Mouse (Mus musculus): ENCODE data around the gene Fbxo21.

Fbxo21 gene

DNA sequence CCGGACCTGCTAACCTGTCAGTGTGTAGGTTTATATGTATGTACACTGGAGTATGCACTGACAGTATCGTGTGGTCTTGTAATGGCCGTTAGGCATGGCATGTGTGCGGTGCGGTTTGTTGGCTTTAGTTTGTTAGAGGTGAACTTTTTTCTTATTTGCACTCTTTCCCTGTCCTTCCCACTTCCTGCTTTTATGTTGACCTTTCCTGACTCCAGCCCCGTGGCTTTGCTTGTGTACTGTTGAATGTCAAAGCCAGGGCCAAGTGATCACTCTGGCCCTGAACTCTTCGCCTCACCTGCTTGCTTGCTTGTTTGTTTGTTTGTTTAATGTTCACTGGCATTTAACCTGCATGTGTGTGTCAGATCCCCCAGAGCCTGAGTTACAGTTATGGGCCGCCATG, 4.4 kb downstream of the Fbxo21 start:
- no peak for DNase-seq (ENCODE audit: low spot score)

DNA sequence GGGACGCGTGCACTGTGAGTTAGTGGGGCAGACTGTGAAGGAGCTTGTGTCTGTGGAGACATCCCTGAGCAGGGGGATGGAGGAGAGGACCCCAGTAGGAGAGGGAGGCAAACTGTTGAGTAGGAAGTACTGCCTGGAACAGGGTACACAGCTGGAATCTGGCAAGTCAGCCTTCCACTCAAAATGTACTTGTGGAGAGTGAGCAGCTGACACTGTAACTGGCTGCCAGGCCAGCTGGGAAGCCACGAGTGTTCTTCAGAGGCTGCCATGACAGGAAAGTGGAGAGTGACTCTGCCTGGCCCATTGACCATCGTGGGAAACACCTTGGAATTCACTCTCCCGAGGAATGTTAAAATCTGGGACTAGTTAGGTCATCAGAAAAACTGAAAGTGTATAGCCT, 5.4 kb downstream of the Fbxo21 start:
- DNase-seq (ENCODE audit: low spot score) = no peak

DNA sequence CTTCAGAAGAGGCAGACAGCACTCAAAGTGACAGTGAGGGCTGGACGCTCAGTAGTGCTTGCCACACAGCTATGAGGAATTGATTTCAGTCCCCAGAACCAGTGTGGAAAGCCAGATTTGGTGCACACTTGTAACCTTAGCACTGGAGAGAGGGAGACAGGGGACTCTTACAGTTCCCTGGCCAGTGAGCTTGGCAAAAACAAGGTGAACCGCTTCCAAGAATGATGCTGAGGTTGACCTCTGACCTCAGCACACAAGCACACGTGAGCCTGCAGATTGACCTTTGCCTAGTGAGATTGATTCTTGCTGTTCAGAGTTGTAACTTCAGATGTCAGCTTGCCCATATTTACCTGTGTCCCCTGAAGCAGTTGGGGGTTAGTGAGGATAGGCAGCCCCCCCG, 9.8 kb downstream of the Fbxo21 start:
- DNase-seq (ENCODE audit: low spot score) = no peak

DNA sequence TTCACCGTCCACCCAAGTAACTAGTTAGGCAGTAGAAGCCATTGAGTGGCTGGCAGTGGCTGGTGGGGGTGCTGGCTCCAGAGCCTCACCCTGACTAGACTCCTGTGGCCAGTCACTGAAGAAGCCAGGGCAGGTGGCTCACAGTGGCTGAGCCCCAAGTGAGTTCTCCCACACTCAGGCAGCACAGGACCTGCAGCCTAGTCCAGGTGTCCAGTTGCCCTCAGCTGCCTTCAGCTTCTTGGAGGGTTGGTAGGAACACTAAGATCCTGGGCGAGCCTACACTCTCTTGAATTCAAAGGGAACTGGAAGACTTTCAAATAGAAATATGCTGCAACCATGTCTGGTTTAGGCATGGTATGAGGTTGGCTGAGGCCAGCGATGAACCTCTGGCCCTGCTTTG, 11.4 kb downstream of the Fbxo21 start:
- DNase-seq (ENCODE audit: low spot score) = no peak

DNA sequence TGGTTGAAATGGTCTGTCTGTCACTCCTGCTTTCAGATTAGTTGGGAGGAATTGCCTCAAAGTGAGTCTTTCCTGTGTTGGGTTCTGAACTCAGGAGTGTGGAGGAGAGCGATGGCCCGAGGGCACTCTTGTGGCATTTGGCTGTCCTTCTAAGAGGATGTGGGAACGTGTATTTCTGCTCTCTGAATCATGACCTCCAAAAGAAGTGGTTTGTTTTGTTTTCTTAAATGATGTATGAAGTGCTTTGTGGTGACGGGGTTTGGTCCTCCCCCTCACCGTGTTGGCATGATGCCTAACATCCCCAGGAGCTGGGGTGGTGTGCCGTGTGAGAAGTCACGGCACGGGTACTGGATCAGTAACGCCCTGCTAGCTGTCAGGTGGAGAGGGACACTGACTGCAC, 11.8 kb downstream of the Fbxo21 start:
- DNase-seq (ENCODE audit: low spot score) = no peak

DNA sequence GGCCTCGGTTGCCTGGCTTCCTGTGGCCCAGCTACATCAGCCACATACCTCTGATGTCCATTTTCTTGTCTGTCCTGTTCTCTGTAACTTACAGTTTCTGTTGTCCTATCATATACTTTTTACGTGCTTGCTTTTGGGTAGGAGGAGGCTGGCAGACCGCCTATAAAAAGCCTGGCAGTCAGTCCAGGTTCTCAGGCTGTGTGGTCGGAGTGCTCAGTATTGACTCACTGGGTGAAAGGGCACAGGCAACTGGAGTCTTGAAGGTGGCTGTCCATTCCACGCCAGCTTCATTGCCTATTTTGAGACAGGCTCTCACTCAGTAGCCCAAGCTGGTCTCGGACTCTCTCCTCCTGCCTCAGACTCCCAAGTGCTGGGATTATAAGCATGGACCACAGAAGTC, 13.2 kb downstream of the Fbxo21 start:
- DNase-seq (ENCODE audit: low spot score) = no peak

DNA sequence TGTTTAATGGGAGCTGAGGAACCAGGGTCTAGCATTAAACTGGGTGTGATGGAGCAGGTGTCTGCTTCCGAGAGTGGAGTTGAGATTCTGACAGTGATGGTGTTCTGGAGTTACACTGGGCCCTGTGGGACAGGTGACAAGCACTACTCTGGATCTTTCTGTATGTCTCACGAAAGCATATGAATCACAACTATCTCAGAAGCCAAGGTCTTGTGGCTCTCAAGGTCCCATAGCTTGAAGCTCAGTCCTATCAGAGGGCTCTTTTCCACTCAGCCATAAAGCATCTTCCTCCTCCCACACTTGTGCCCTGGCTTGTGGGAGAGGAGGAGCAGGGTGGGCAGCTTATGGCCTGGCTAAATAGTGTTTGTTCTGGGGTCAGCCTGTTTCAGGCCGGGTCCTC, 14.4 kb downstream of the Fbxo21 start:
- no peak for DNase-seq (ENCODE audit: low spot score)

DNA sequence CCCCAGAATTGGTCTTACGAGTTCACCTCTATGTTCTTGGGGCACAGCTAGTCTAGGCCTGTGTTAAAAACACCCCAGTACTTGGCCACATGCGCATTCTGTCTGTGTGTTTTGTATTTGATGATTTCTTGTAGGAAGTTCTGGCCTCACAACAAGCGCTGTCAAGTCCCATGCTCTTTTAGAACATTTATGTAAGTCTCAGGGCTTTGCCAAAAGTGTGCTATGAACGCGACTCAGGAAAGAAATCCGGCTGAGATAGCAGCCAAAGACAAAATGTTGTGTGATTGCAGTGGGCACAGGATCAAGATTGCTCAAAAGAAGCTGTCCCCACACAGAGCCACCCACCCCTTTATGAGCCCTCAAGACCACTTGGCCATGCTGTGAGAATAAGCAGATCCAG, 17.0 kb downstream of the Fbxo21 start:
- DNase-seq (ENCODE audit: low spot score) = no peak

DNA sequence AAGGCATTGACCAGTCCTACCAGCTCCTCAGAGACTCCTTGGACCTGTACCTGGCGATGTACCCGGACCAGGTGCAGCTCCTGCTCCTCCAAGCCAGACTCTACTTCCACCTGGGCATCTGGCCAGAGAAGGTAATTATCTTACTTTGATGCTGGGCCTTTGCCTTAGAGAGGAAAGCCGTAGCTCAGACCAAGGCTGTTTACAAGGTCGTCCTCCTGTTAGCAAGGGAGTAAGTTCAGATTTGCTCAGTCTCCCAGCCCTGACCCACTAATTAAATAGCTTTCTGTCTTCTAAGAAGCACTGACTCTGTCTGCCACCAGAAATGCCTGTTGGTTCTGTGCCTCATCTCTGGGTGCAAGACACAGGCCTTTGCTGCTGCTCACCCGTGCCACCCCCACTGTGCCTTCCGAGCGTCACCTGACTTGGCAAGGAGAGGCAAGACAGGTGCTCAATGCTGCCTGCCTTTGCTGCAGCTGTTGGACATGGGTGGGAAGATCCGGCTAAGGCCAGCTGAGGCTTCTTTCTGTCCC, 18.9 kb downstream of the Fbxo21 start:
- no peak for DNase-seq (ENCODE audit: low spot score)

DNA sequence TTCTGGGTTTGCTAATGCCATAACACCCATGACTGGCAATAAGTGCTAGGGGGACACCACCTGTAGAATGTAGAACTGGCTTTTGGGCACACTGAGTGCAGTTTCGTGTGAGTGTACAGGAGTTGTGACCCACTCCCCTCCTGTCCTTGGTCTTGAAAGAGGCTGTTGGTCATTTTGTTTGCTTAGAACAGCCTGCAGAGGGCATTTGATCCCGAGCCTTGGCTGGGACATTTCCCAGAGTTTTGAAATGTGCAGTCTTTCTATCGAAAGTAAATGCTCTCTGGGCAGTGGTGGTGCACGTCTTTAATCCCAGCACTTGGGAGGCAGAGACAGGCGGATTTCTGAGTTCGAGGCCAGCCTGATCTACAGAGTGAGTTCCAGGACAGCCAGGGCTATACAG, 19.4 kb downstream of the Fbxo21 start:
- no peak for DNase-seq (ENCODE audit: low spot score)

DNA sequence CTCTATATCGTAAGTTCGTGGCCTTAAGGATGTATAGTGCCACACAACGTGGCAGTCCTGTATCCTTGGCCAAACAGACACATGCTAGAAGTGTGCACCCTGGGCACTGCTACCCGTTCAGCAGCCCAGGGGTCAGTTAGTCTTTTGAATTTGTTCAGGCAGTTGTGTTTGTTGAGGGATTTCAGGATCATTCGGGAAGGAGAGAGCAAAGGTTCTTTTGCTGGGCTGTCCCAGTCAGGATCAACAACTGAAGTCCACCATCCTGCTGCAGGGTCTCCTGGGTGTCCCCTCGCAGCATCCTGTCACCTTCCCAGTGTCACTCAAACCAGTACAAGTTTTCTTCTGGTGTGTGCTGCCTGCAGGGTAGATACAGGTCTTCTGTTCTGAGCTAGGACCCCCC, 20.1 kb downstream of the Fbxo21 start:
- DNase-seq (ENCODE audit: low spot score) = no peak

DNA sequence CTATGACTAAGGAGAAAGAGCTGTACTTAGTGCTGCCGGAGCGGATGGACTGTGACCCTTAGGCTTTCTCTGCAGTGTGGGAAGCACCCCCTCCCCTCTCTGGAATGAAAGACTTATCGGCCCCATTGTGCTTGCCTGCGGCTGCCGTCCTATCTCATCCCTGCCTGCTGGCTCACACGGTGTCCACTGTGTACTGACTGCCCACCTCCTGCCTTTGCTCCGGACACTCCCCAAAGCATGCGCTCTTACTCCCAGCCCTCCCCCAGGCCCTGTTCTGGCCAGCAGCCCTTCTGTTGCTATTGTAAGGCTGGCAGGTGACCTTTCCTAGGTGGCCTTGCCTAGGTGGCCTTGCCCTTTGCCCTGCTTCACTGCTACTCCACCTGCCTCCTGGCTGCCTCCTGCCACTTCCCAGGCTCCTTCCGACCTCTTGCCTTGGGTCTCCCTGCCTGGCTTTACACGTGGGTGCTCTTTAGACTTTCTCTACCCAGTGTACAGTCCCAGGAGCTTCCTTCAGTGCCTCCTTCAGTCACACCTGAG, 21.0 kb downstream of the Fbxo21 start:
- DNase-seq (ENCODE audit: low spot score) = no peak

DNA sequence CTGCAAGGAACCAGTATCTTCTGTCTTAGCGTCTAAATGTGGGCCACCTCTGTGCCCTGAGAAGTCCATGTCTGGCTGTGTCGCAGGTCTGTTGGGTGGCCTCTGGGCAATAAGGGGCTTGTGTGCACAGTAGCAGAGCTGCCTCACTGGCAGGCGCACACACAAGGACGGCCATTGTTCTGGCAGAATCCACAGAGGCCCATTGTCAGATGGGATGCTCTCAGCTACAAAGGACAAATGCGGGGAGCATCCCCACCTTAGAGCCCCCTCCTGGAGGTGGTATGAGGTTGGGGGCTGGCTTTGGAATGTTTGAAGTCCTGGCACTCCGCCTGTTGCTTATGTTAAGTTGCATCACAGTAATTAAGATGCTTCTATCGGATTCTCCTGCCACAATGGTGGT, 22.5 kb downstream of the Fbxo21 start:
- no peak for DNase-seq (ENCODE audit: low spot score)

DNA sequence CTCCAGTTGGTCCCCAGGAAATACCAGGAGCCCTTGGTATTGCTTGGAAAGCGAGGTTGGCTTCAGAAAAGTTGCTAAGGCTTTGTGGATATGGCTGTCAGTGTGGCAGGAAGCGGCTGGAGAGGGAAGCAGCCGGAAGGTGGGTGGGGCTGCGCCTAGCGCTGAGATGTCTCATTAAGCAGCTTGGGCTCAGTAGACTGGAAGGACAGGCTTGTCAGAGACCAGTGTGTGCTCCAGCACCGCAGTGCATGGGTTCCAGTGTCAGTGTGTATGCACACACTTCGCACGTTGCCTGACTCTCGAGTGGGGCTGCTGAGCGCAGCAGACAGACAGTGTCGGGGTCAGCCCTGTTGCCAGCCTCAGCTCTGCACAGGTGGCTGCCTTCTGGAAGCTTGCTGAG, 23.1 kb downstream of the Fbxo21 start:
- no peak for DNase-seq (ENCODE audit: low spot score)

DNA sequence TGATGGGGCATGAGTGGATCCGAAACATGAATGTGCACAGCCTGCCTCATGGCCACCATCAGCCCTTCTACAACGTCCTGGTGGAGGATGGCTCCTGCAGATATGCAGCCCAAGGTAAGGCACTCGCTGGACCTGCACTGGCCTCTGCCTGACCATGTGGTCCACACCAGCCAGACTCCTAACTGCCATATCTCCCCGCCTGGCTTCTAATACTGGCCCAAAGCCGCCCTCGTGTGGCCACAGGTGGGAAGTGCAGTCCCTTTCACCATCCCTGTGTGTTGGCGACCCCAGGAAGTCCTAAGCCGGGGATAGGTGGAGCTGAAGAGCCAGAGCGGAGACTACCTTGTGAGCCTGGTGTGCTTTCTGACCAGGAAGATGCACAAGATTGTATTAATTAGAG, 25.5 kb downstream of the Fbxo21 start:
- no peak for DNase-seq (ENCODE audit: low spot score)

DNA sequence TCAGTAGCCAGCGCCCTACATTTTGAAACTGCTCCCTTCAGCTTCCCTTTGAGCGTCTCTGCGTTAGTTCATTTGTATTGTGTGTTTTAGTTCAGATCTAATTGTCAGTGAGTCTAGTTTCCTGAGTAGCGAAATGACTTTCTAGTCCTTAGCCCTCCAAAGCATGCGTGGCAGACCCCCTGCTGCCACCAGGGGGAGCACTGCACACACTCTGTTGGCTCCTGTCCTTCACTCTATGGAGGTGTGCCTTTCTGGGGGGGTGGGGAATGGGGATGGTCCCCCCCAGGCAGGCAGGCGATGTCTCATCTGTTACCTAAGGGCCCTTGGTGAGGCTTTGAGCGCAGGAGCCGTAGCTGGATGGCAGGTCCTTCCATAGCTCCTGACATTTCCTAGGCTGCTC, 28.1 kb downstream of the Fbxo21 start:
- DNase-seq (ENCODE audit: low spot score) = no peak

DNA sequence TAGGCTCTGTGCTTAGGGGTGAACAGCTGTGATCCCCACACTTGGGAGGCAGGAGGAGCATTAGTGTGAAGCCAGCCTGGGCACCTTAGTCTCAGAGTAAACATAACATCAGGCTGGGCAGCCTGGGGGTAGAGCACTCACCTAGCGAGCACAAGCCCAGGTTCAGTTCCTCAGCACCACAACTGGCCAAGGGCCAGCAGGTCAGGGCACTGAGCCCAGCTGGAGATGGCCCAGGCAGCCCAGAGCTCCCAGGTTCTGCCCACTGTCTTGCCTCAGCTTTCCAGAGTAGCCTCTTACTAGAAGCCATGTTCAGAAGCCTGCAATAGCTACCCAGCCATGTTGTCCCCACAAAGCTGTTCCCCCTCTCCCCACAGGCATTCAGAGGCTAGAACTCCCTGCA, 29.2 kb downstream of the Fbxo21 start:
- no peak for DNase-seq (ENCODE audit: low spot score)

DNA sequence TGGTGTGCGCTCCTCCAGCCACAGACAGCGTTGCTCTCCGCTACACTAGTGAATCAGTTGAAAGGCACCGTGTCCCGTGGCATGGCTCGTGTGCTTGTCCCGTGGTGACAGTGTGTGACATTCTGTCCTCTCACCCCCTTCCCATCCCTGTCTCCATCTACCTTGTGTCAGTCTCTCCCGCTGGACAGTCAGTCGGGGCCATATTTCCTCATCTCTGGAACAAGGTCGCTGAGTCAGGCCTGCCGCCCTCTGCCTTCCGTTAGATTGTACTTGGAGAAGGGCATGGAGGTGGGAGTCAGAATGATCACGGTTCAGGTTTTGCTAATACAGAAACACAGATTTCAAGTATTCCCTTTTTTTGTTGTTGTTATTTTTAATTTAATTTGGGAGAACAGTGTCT, 31.8 kb downstream of the Fbxo21 start:
- no peak for DNase-seq (ENCODE audit: low spot score)

DNA sequence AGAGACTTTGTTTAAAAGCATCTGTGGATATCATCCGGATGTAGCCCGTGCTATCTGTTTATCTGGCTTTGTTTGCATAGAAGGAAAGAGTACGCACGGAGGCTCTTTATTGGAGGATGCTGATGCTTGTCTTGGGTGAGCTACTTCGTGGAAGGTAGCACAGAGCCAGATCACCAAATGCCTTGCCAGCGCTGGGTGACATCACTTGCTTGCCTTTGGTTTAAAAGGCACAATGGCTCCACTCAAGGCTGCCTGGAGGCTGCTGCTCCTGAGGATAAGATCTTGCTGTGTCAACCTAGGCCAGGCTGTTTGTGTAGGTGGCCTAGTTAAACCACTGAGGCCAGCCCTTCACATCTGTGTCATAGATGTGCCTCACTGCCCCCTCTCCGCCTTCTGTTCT, 34.3 kb downstream of the Fbxo21 start:
- no peak for DNase-seq (ENCODE audit: low spot score)

DNA sequence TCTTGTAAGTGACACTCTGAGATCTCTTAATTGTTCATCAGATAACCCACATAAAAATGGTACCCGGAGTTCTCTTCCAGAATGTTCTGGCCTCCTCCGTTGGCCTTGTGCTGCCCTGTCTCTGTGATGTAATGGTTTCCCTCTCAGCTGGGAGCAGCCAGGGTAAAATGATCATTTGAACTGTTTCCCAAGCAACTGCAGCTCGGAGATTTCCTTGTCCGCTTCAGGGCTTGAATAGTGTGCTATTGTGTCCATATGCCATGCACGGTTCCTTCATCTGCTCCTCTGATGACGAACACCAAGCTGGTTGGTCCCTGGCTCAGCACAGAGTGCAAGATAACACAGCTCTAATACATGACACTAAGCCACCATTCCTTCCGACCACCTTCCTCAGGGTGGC, 35.3 kb downstream of the Fbxo21 start:
- no peak for DNase-seq (ENCODE audit: low spot score)

DNA sequence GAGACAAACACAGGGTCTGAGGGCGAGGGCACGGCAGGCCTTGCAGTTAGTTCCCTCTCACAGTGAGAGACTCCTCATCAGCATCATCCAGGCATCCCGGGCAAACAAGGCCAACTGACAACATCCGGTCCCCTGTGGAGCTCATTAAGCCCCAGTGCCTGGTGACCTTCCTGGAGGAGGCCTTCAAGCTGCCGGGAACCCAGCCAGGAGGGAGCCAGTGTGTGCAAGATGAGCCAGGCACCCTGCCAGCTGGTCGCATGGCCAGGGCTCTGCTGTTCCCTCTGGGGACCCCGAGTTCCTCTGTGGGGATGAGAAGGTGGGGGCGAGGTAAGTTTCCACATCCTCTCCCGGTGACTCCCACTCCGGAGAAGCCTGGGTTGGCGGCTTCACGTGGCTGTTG, 38.5 kb downstream of the Fbxo21 start:
- no peak for DNase-seq (ENCODE audit: low spot score)

DNA sequence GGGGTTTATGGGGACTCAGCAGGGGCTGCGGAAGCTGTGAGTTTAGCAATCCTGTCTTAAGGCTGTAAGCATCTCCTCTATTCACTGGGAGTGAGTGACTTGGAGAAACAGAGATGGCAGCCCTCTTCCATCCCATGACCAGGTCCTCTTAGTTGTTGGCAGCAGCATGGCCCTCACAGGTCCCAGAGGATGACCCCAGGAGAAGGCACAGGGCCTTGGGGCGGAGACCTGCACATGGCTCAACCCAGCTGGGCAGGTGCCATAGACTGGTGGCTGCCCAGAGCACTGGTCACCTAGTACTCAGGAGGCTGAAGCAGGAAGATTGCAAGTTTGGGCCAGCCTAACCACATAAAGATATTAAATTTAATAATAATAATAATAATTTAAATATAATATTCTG, 39.1 kb downstream of the Fbxo21 start:
- no peak for DNase-seq (ENCODE audit: low spot score)

DNA sequence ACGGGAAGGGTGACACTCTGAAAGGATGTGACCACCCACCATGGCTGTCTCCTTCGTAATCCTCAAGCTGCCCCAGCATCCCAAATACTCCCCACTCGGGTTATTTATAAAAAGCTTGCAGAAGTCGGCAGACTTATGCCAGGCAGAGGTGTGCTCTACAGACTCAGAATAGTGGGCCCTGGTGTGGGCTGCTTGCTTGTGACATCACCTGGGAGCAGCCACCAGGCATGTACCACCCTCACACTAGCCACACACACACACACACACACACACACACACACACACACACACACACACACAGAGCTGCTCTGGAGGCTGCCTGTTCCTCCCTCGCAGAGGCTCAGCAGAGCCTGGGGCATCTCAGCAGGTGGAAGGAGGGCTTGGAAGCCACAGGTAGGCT, 41.0 kb downstream of the Fbxo21 start:
- DNase-seq (ENCODE audit: low spot score) = no peak

DNA sequence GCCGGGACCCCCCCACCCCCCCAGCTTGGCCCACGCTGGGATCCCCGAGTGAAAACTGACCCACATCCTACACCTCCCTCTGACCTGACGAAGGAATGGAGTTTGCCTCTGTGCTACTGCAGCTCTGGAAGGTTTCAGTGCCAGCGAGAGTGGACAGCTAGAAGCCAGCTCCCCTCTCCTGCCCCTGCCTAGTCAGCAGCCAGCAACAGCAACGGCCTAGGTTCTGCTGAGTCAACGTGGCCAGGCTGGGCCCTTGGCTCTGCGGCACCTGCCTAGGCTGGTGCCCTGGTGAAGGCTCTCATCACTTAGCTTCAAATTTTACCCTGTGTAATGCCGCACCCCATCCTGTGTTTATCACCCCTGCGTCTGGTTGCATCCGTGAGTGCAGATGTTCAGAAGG, 43.4 kb downstream of the Fbxo21 start:
- no peak for DNase-seq (ENCODE audit: low spot score)

DNA sequence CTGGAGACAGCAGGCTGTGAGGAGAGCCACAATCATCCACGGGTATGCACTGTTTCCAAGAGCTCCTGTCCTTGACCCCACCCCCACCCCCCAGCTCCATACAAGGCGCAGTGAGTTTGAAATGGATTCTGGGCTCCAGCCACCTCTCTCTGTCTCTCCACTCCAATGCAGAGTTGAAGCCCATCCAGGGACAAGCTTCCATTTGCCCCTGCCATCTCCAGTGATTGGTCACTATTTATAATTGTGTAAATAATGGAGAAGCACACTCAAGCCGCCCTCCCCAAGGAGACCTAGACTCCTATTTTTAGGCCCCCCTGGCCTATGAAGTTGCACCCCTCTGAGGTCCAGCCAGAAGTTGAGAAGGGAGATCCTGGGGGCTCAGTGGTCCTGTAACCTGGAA, 46.5 kb downstream of the Fbxo21 start:
- DNase-seq (ENCODE audit: low spot score) = no peak

Measured in urinary bladder, postnatal 10 days (tissue).